Mouse (Mus musculus) kidney, embryonic 15.5 days (tissue): ENCODE data around the gene March1. TPM values are rescaled to one million over a fixed set of nuclear protein-coding genes. Genes with fewer than 3 reads are reported as not detected.

Experiments
- ATAC-seq: fragments of 200-750 bp; cut with Nextera tagmentation; replicated peaks from 2 replicates; pipeline ENCODE4 v1.8.0; 2017; ENCODE audit warnings: moderate TSS enrichment; ENCODE audit not compliant: low FRiP score
- H3K27ac ChIP-seq: fragments of 300-500 bp; sonication (generic); 2 replicates; pipeline ENCODE4 v1.5.1; 2015; ENCODE audit warnings: mild to moderate bottlenecking, inconsistent platforms
- H3K27me3 ChIP-seq: fragments of 300-500 bp; sonication (generic); 2 replicates; pipeline ENCODE4 v1.6.1; 2015; ENCODE audit warnings: inconsistent platforms
- H3K36me3 ChIP-seq: fragments of 300-500 bp; sonication (generic); 2 replicates; pipeline ENCODE4 v1.6.1; 2015; ENCODE audit warnings: inconsistent platforms
- H3K4me1 ChIP-seq: fragments of 300-500 bp; sonication (generic); 2 replicates; pipeline ENCODE4 v1.6.1; 2015; ENCODE audit warnings: inconsistent platforms
- H3K4me2 ChIP-seq: fragments of 300-500 bp; sonication (generic); 2 replicates; pipeline ENCODE4 v1.6.1; 2015; ENCODE audit warnings: moderate library complexity, mild to moderate bottlenecking, inconsistent platforms
- H3K4me3 ChIP-seq: fragments of 300-500 bp; sonication (generic); replicated peaks from 2 replicates; pipeline ENCODE4 v1.5.1; 2015; ENCODE audit warnings: mild to moderate bottlenecking, inconsistent platforms
- H3K9ac ChIP-seq: fragments of 300-500 bp; sonication (generic); 2 replicates; pipeline ENCODE4 v1.6.1; 2015; ENCODE audit warnings: mild to moderate bottlenecking, inconsistent platforms
- H3K9me3 ChIP-seq: fragments of 300-500 bp; sonication (generic); replicated peaks from 2 replicates; pipeline ENCODE4 v1.6.1; 2016; ENCODE audit warnings: inconsistent platforms
- WGBS: fragments of 180-500 bp; shearing (Covaris S2); methylation state at CpG from one replicate; pipeline ENCODE4 v1.1.7; 2015; ENCODE audit warnings: mixed read lengths; 5-methylcytosine and 5-hydroxymethylcytosine counted together
- polyA plus RNA-seq: library from polyadenylated mRNA; unstranded; fragments of >200 nt; fragmentation: Nextera tagmentation; extraction: Ambion mirVana; gene quantifications from 2 replicates; pipeline ENCODE4 v1.2.1, GENCODE M21; 2015

Gene March1
- polyA plus RNA-seq, 1 experiment from 2014 or later = 0.49 TPM

DNA sequence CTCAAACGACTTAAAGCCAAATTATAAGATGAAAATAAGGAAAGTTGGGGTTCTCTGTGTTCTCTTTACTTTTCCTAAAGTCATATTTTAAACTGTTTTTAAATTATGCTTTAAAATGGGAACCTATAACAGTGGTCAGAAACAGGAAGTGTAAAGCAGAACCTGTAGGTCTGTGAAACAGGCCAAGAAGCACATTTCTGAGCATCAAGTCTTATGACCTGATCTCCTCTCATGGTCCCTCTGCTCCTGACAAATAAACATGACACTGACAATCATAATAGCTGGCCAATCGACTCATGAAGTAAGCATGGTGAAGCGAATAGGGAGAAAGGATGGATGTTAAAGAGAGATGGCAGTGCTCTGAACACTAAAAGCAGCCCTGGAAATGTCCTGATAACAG is 716.6 kb downstream of the March1 start:
- Histone ChIP-seq H3K9me3 (no peaks in the 10 kb centered on the region), H3K4me2 (no peak overlapping the region), H3K27ac (no peak overlapping the region), H3K4me1 (no peaks in the 10 kb centered on the region), H3K27me3 (no peaks in the 10 kb centered on the region), H3K4me3 (no peak overlapping the region), H3K9ac (no peak overlapping the region), H3K36me3 (no peaks in the 10 kb centered on the region)
- 80% methylated on average over 3 of the region's 3 CpGs for WGBS
- ATAC-seq = no peak

DNA sequence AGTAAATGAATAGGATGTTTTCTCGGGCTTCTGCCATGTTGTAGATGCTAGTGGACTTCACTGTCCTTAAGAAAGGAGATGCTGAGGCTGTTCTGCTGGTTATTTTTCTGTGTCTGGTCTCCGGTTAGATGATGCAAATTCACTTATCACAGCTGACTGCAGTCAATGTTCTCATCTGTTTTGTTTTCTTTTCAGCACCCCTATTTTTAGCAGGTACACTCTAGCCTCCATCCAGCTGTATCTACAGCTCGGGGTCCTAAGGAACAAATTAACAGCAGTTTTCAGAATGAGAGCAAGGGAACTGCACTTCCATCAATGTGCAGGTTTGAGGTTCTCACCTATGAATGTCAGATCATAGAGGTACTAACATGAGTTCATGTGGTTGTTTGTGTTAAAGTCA is 721.9 kb downstream of the March1 start:
- WGBS = 72% methylated on average over 3 of the region's 3 CpGs
- H3K36me3 ChIP-seq = no peaks in the 10 kb centered on the region
- no peak for ATAC-seq
- no peaks in the 10 kb centered on the region for H3K27me3 ChIP-seq
- H3K4me2 ChIP-seq = no peak overlapping the region
- no peaks in the 10 kb centered on the region for H3K9me3 ChIP-seq
- H3K27ac ChIP-seq = no peak overlapping the region
- H3K9ac ChIP-seq = no peak overlapping the region
- H3K4me3 ChIP-seq = no peak overlapping the region
- H3K4me1 ChIP-seq = no peaks in the 10 kb centered on the region

DNA sequence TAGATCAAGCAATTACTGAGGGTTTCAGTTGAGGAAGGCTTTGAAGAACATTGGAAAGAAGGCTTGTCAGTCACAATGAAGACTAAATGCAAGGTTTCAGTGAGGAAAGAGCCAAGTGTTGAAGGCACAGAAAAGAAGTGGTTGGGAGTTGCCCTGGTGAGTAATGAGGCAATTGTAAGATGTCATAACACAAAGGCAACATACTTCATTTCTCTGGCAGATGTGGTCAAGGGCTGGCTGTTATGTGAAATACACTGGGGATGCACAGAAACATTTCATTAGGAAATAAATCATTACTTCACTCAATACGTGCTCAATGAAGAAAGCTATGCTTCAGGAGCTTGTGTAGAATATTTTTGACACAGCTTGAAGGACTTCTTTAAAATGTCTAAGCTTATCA is 725.2 kb downstream of the March1 start:
- no peak for ATAC-seq
- H3K9ac ChIP-seq = no peak overlapping the region
- 61% methylated on average over 1 of the region's 1 CpGs for WGBS

GRCm38 (mm10) chr8:66362882-66363801 is 745.4 kb downstream of the March1 start:
- no peaks in the 10 kb centered on the region for H3K27me3 ChIP-seq
- H3K4me2 ChIP-seq = no peak overlapping the region
- no peaks in the 10 kb centered on the region for H3K36me3 ChIP-seq
- no peaks in the 10 kb centered on the region for H3K4me1 ChIP-seq
- H3K9me3 ChIP-seq = no peaks in the 10 kb centered on the region
- no peak overlapping the region for H3K9ac ChIP-seq
- 80% methylated on average over 5 of the region's 5 CpGs for WGBS
- no peak overlapping the region for H3K4me3 ChIP-seq
- no peak for ATAC-seq
- H3K27ac ChIP-seq = no peak overlapping the region

More for the DNA sequence above, 725.2 kb downstream of the March1 start:
- H3K27ac ChIP-seq = no peak overlapping the region
- H3K36me3 ChIP-seq = no peaks in the 10 kb centered on the region
- no peak overlapping the region for H3K4me3 ChIP-seq
- H3K4me1 ChIP-seq = no peaks in the 10 kb centered on the region
- no peaks in the 10 kb centered on the region for H3K27me3 ChIP-seq
- H3K4me2 ChIP-seq = no peak overlapping the region
- H3K9me3 ChIP-seq = no peaks in the 10 kb centered on the region

- Histone ChIP-seq H3K4me1 (no peaks in the 10 kb centered on the region), H3K9me3 (no peaks in the 10 kb centered on the region), H3K9ac (no peak overlapping the region), H3K36me3 (no peaks in the 10 kb centered on the region), H3K27me3 (no peaks in the 10 kb centered on the region), H3K27ac (no peak overlapping the region), H3K4me3 (no peak overlapping the region), H3K4me2 (no peak overlapping the region)
- no peak for ATAC-seq
- WGBS = 86% methylated on average over 4 of the region's 4 CpGs
These were observed 766.1 kb downstream of the March1 start for GRCm38 (mm10) chr8:66383694-66384373.

DNA sequence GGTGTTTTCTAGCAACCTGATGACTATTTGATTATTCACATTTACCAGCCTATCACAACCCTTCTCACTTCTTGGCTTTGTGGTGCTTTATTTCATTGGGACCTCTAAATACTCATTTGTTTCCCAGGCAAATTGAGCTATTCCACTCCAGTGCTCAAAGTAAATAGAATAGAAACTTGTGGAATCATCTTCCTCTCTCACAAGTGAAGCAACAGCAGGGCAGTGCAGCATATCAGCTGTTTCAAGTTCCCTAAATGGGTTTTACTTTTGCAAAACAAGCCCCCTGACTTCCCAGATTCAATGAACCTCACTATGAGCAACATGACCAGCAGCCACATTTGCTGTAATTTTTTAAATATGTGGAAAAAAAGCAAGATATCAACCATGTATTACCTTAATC is 768.3 kb downstream of the March1 start:
- Histone ChIP-seq H3K9me3 (no peaks in the 10 kb centered on the region), H3K4me3 (no peak overlapping the region), H3K9ac (no peak overlapping the region), H3K27ac (no peak overlapping the region), H3K36me3 (no peaks in the 10 kb centered on the region), H3K4me2 (no peak overlapping the region), H3K4me1 (no peaks in the 10 kb centered on the region), H3K27me3 (no peaks in the 10 kb centered on the region)
- no peak for ATAC-seq

DNA sequence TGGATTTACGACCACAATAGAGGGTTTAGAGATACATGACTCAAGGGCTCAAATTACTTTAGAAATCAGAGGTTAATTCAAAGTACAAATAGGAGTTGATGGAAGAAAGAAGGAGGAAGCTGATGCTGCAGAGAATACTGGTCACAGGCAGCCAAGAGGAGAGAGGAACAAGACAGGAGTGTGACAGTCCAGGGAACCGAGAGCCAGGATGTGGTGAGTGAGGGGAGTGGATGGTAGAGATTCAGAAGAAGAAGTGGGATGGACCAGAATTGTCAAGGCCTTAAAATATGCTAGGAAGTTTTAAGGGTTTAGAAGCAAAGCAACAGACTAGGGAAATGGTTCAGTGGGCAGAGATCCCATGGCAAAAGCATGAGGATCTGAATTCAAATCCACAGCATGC is 771.0 kb downstream of the March1 start:
- 63% methylated on average over 2 of the region's 2 CpGs for WGBS
- no peaks in the 10 kb centered on the region for H3K27me3 ChIP-seq
- H3K4me1 ChIP-seq = no peaks in the 10 kb centered on the region
- no peak for ATAC-seq
- H3K4me2 ChIP-seq = no peak overlapping the region
- no peaks in the 10 kb centered on the region for H3K9me3 ChIP-seq
- no peak overlapping the region for H3K27ac ChIP-seq
- H3K36me3 ChIP-seq = no peaks in the 10 kb centered on the region
- H3K4me3 ChIP-seq = no peak overlapping the region
- H3K9ac ChIP-seq = no peak overlapping the region

- H3K4me1 ChIP-seq = no peaks in the 10 kb centered on the region
- no peak for ATAC-seq
- WGBS = 90% methylated on average over 5 of the region's 5 CpGs
These were observed 773.9 kb downstream of the March1 start for GRCm38 (mm10) chr8:66391554-66391953.

GRCm38 (mm10) chr8:66392900-66393299 is 775.2 kb downstream of the March1 start:
- H3K9ac ChIP-seq = no peak overlapping the region
- no peaks in the 10 kb centered on the region for H3K9me3 ChIP-seq
- H3K4me1 ChIP-seq = no peaks in the 10 kb centered on the region
- H3K4me3 ChIP-seq = no peak overlapping the region
- H3K27ac ChIP-seq = no peak overlapping the region
- H3K4me2 ChIP-seq = no peak overlapping the region
- no peaks in the 10 kb centered on the region for H3K27me3 ChIP-seq
- no peak for ATAC-seq
- no peaks in the 10 kb centered on the region for H3K36me3 ChIP-seq

More at GRCm38 (mm10) chr8:66391554-66391953, 773.9 kb downstream of the March1 start:
- Histone ChIP-seq H3K4me3 (no peak overlapping the region), H3K27me3 (no peaks in the 10 kb centered on the region), H3K36me3 (no peaks in the 10 kb centered on the region), H3K9ac (no peak overlapping the region), H3K4me2 (no peak overlapping the region), H3K27ac (no peak overlapping the region), H3K9me3 (no peaks in the 10 kb centered on the region)

- H3K27ac ChIP-seq = no peak overlapping the region
- no peak overlapping the region for H3K4me3 ChIP-seq
- H3K4me2 ChIP-seq = no peak overlapping the region
- no peak for ATAC-seq
- no peaks in the 10 kb centered on the region for H3K9me3 ChIP-seq
- H3K9ac ChIP-seq = no peak overlapping the region
- no peaks in the 10 kb centered on the region for H3K4me1 ChIP-seq
- no peaks in the 10 kb centered on the region for H3K27me3 ChIP-seq
- WGBS = 83% methylated on average over 3 of the region's 3 CpGs
- H3K36me3 ChIP-seq = no peaks in the 10 kb centered on the region
These were observed 776.4 kb downstream of the March1 start for GRCm38 (mm10) chr8:66394148-66394547.

- Histone ChIP-seq H3K4me3 (no peak overlapping the region), H3K9ac (no peak overlapping the region), H3K4me2 (no peak overlapping the region), H3K36me3 (no peaks in the 10 kb centered on the region), H3K4me1 (no peaks in the 10 kb centered on the region), H3K27me3 (no peaks in the 10 kb centered on the region), H3K9me3 (no peaks in the 10 kb centered on the region), H3K27ac (no peak overlapping the region)
- no peak for ATAC-seq
These were observed 780.1 kb downstream of the March1 start for GRCm38 (mm10) chr8:66397811-66398210.

- Histone ChIP-seq H3K27ac (no peak overlapping the region), H3K9ac (no peak overlapping the region), H3K4me1 (no peaks in the 10 kb centered on the region), H3K27me3 (no peaks in the 10 kb centered on the region), H3K4me2 (no peak overlapping the region), H3K4me3 (no peak overlapping the region), H3K9me3 (no peaks in the 10 kb centered on the region), H3K36me3 (no peaks in the 10 kb centered on the region)
- no peak for ATAC-seq
- 85% methylated on average over 1 of the region's 1 CpGs for WGBS
These were observed 782.4 kb downstream of the March1 start for GRCm38 (mm10) chr8:66400050-66400449.
